Mouse (Mus musculus): ENCODE data around the gene Wdr70. TPM values are rescaled to one million over a fixed set of nuclear protein-coding genes. Genes with fewer than 3 reads are reported as not detected.

The Wdr70 gene
- polyA plus RNA-seq, 1 experiment from 2014 or later: 31.0 TPM

DNA sequence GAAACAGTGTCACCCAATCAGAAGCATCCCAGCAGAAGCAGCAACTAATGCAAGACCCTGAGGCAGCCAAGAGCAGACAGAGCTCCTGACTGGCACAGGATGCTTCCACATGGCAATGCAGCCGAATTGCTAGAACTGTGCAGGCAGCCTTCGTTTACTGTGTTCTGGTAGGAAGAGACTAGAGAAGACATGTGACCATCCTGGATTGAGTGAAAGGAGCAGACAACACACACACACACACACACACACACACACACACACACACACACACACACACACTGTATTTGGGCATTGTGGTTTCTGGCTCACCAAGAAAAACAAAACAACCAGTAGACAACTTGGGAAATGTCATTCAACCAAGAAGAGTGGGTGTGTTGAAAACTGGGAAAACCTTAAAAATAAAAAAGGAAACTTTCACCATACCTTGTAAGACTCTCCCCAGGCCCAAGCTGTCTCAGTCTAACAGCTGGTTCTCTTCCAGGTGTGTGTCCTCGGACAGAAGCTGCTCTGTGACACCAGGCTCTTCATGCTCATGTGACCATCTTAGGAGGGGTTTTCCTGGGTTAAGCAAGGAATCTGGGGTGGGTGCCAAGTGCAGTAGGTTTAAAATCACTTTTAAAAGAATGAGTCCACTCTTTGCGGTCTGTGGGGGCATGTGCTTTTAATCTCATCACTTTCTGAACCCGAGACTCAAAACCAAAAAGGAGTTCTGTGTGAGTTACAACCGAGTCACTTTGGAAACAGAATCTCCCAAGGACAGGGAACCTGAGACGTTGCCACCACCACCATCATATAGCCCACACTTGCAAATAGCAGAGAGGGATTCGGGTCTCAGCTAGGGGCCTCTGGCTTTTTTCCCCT is 260.7 kb downstream of the Wdr70 start:
- Histone ChIP-seq H3K9me3 (replicated peaks) (no peaks in the 10 kb centered on the region), H3K4me3 (no peak overlapping the region), H3K36me3 (no peaks in the 10 kb centered on the region), H3K4me1 (no peaks in the 10 kb centered on the region), H3K27me3 (replicated peaks) (no peaks in the 10 kb centered on the region), H3K27ac (no peak overlapping the region), H3K4me2 (no peak overlapping the region), H3K9ac (no peak overlapping the region)
- ATAC-seq: no peak
- 59% methylated on average over 8 of the region's 8 CpGs for WGBS (ENCODE audit: insufficient replicate concordance)

DNA sequence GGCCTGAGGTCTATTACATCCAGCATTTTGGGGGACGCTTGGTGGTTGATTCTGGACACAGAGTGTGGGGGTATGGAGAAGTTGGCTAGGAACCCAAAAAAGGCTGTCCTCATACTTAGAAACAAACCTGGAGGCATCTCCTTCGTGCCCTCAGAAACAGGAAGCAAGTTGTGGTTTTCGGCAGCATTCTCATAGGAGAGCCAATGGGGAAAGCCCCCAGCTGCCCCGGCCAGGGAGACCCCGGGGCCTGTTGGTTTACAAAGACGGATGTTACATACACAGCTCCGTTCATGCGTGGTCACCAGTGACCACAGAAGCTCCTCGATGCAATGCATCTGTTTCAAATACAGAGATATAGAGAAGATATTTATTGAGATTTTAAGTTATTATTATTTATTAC is 263.6 kb downstream of the Wdr70 start:
- no peak overlapping the region for H3K9ac ChIP-seq
- 45% methylated on average over 9 of the region's 9 CpGs for WGBS (ENCODE audit: insufficient replicate concordance)
- H3K27me3 ChIP-seq (replicated peaks): no peaks in the 10 kb centered on the region

GRCm38 (mm10) chr15:7825530-7825929 is 273.5 kb downstream of the Wdr70 start:
- Histone ChIP-seq H3K27me3 (replicated peaks) (peaks cover 3% of the 10 kb centered on the region; the same call in 1 of the 2 replicates), H3K27ac (no peak overlapping the region), H3K9me3 (replicated peaks) (no peaks in the 10 kb centered on the region), H3K36me3 (no peaks in the 10 kb centered on the region), H3K4me3 (no peak overlapping the region), H3K4me2 (no peak overlapping the region), H3K4me1 (no peaks in the 10 kb centered on the region), H3K9ac (no peak overlapping the region)
- no peak for ATAC-seq
- 45% methylated on average over 6 of the region's 6 CpGs for WGBS (ENCODE audit: insufficient replicate concordance)

More for the DNA sequence above, 263.6 kb downstream of the Wdr70 start:
- Histone ChIP-seq H3K4me1 (no peaks in the 10 kb centered on the region), H3K4me3 (no peak overlapping the region), H3K9me3 (replicated peaks) (no peaks in the 10 kb centered on the region), H3K27ac (no peak overlapping the region), H3K36me3 (no peaks in the 10 kb centered on the region), H3K4me2 (no peak overlapping the region)
- no peak for ATAC-seq

DNA sequence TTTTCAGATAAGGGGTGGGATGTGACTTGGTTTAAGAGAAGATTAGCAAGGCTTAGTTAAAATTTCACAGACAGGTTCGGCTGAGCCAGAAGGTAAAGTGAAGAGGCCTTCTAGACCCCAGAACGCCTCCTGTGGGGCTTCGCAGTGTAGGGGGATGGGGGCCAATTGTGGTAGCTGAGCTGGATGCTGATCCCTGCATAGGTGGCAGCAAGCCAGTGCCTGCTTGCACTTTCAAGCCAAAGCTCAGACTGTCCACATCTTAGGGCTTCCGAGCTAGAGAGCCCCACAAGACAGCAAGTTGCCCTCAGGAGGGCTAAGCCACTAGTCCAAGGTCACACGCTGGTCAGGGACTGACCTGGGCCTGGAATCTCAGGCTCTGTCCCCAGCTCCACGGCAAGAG is 275.1 kb downstream of the Wdr70 start:
- no peaks in the 10 kb centered on the region for H3K36me3 ChIP-seq
- no peak for ATAC-seq
- H3K4me2 ChIP-seq: no peak overlapping the region
- 52% methylated on average over 6 of the region's 6 CpGs for WGBS (ENCODE audit: insufficient replicate concordance)
- peaks cover 11% of the 10 kb centered on the region for H3K27me3 ChIP-seq (replicated peaks)
- H3K4me1 ChIP-seq: no peaks in the 10 kb centered on the region
- no peak overlapping the region for H3K27ac ChIP-seq
- no peak overlapping the region for H3K9ac ChIP-seq
- H3K4me3 ChIP-seq: no peak overlapping the region
- H3K9me3 ChIP-seq (replicated peaks): no peaks in the 10 kb centered on the region

Small RNA genes within 50 kb of the gene (microRNA-seq; reads per million reads assigned to microRNA genes)
- gene Gm27529: not detected

Other genes starting within 250 kb of the Wdr70 start
- 21.9 and 22.7 TPM in 2 replicates for gene Nup155, start 10.1 kb upstream of the Wdr70 start, polyA plus RNA-seq (2016; fragmentation: Nextera tagmentation; extraction: Ambion mirVana)
- gene Cplane1, start 69.9 kb upstream of the Wdr70 start, polyA plus RNA-seq (2016; fragmentation: Nextera tagmentation; extraction: Ambion mirVana): 1.6 and 2.1 TPM in 2 replicates

Data from liver, embryonic 12.5 days (tissue).